Mouse (Mus musculus): ENCODE measurements around the gene Tcf12. TPM values are rescaled to one million over a fixed set of nuclear protein-coding genes. Genes with fewer than 3 reads are reported as not detected.

The Tcf12 gene
- total RNA-seq, 2 experiments from 2014 or later, result 43.8 to 48.6 TPM

DNA sequence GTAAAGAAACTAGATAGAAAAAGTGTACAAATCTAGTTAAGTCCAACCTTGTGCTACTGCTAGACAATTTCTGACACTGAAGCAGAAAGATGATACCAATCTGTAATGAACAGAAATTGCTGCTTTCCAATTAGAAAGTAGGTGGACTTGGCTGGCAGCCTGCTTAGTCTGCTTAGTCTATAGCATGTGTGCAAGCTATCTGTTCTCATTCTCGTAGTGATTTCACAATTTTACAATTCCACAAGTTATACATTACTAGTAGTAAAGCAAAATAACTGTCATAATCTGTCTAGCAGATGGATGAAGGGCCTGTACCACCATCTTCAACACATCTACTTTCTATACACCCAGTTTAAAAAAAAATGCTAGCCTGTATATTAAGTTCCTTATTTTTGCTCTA, 175.5 kb downstream of the Tcf12 start:
- intact Hi-C loops (cut with DNase I), result no loop called here
- DNase-seq (ENCODE audit: low spot score in 2 of 2), result no peak

DNA sequence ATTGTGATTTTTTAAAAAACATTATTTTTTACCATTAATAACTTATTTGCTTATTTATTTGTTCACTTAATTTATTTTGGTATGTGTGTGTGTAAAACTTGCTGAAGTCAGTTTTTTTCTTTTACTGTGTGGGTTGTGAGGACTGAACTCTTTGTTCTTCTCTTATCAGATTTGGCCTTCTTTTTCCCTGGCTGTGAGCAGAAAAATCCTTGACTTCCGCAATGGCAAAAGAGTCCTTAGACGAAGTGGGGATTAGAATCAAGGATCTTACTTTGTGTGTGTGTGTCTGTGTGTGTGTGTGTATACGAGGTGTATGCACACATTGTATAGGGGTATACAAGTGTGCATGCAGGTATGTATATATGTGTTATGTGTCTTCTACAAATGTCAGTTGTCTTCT, 176.8 kb downstream of the Tcf12 start:
- intact Hi-C loops (cut with DNase I), result no loop called here
- no peak for DNase-seq (ENCODE audit: low spot score in 2 of 2)

DNA sequence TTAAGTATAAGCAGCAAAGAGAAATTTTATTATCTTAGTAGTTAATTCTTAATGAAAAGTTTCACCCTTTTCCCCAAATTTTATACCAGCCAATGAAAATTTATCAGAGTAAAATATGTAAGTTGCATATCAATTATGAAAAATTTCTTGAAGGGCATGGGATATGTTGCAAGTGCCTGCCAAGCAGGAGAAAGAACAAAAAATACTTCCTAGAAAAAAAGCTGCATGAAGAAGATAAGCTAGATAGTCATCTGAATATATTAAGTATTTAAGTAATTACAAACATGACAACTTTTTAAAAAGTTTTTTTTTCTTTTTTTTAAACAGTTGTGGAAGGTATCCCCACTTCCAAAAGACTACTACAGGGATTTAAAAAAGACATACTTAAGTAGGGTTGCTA, 179.7 kb downstream of the Tcf12 start:
- intact Hi-C loops (cut with DNase I), result no loop called here

DNA sequence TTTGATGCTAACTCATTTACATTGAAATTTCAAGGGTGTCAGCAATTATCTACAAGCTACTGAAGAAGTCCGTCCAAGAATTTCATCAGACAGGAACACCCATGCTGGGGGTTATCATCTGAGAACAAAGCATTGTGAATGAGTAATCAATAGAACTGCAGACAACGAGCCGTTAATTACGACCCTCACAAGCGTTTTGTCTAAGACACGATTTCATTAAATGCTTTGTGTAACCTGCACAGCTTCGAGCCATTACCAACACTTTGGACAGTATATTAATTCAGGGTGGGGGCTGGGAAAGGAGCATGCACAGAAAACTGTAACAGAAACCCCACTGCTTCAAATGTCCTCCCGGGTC, 180.3 kb downstream of the Tcf12 start:
- intact Hi-C loops (cut with DNase I), result no loop called here
- no peak for DNase-seq (ENCODE audit: low spot score in 2 of 2)

More for the DNA sequence above, 179.7 kb downstream of the Tcf12 start:
- DNase-seq (ENCODE audit: low spot score in 2 of 2), result no peak

DNA sequence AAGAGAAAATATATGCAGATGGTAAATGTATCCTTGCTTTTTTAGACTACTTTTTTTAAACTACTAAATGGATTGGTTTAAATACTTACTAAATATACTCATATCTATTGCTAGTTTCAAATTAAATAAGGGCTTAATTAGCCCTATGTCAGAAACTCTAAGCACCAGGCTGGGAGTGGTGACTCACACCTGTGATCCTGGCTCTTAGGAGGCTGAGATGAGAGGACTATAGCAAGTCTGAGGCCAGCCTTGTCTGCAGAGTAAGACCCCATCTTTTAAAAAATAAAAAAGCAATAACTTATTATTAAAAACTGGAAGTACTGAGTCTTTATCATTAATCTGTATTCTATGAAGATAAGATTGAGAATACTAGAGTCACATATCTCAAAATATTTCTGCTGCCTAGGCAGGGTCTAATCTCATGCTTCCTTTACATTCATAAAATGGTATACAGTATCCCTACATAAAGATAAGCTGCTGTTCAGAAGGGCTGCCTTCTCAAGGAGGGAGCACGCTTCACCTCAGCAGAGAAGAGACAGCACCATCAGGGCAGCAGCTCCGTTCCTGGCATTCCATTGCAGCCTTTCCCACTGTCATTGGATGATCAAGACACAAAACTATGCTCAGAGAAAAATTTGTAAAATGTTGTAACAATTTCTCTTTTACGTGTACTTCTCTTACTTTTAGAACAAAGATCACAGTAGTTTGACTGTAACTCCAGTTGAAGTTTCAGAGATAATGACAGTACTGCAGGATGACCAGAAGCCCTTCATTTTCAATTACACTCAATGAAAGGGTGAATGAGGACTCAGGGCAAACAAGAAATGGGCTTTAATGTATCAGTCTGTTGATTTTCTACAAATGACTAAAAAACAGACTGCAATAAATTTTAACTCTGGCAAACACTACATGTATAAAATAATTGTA, 181.0 kb downstream of the Tcf12 start:
- intact Hi-C loops (cut with DNase I), result no loop called here
- no peak for DNase-seq (ENCODE audit: low spot score in 2 of 2)

DNA sequence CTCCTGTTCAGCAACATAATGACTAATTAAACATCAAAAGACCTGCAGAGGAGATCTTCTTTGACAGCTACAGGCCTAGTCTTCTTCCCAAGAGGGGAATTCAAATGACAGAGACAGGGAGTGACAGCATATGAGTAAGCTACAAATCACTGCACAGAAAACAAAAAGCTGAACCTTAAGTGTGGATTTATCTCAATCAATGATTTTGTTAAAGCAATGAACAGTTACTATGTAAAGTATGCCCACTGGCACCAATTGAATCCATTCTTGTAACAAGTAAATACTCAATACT, 195.1 kb downstream of the Tcf12 start:
- intact Hi-C loops (cut with DNase I), result no loop called here
- DNase-seq (ENCODE audit: low spot score in 2 of 2), result no peak

DNA sequence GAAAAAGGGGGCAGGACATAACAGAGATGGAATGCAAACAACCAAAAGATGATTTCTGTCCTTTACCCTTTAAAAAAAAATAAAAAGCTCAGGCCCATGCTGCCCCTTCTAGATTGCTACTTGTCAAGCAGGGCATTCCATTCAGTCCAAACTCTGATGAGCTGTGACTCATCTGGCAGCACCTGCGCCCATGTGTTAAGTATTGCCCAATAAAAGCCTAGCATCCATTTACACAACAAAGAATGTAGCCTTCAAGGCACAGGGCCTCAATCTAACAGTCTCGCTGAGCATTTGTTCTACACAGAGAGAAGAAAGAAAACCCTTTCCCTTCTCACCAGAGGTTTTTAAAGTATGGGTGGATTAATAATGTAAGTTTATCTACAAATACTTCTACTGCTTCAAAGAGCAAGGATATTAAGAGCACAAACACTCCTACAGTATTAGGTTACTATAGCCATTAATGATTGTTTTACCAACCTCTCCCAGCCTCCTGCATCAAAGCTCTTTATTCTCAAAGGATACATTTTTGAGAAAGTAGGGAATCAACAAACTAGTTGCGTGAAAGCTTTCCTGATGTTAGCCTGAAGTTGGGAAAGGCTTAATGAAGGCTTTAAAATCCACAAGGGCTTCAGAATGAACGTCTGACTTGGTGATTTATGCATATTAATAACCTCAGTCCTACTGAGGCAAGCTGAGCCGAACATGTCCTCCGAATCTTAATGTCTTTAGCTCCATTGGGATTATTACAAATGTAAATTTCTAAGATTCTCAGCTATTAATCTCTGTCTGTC, 195.6 kb downstream of the Tcf12 start:
- DNase-seq (ENCODE audit: low spot score in 2 of 2), result no peak
- intact Hi-C loops (cut with DNase I), result no loop called here

DNA sequence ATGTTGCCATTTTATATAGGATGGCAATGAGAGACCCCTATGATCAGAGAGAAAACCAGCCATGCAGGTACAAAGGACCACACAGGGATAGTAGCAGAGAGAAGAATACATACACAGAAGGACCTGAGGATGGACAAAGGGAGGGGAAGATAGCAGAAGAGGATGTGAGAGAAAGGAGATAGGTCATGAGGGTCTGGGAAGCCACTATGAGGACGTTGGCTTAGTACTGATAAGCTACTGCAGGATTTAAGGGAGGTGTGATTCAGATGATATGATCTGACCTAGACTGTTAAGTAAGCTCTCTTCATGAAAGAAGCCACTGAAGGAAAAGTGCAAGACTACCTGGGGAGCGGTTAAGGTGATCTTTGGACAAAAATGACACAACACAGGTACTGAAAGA, 205.1 kb downstream of the Tcf12 start:
- no peak for DNase-seq (ENCODE audit: low spot score in 2 of 2)
- intact Hi-C loops (cut with DNase I), result no loop called here

DNA sequence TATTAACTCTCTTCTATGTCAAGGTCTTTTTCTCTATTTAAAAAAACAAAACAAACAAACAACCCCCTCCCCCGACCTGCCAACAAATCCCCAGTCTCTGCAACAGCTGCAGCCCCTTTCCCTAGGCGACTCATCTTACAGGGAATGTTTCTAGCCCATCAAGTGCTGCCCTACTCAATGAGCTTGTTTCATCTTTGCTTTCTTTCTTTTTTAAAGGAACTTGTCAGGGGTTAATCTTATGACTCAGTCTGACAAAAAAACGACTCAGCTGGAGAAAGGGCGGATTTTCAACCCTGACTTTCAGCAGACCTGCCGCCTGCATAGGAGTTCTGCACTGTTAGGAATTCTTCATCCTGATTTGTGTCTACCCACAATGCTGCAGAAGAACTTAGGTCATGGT, 212.8 kb downstream of the Tcf12 start:
- no peak for DNase-seq (ENCODE audit: low spot score in 2 of 2)
- intact Hi-C loops (cut with DNase I), result no loop called here

DNA sequence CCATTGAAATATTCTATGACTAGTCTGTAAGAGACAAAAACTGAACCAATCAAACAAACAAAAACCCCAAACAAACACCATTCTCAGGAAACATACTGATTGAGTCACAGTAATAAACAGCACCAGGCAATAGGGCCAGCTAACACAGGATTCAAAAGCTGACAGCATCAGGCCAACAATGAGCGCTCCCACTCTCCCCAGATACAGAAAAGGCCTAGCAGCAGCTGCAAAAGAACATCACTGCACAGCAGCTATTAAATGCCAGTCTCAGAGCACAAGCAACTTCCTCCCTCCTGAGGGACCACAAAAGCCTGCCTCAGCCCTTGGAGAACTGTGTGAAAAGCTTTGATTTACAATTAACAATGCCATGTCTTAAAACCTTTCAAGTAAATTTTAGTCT, 214.3 kb downstream of the Tcf12 start:
- no peak for DNase-seq (ENCODE audit: low spot score in 2 of 2)
- intact Hi-C loops (cut with DNase I), result no loop called here

DNA sequence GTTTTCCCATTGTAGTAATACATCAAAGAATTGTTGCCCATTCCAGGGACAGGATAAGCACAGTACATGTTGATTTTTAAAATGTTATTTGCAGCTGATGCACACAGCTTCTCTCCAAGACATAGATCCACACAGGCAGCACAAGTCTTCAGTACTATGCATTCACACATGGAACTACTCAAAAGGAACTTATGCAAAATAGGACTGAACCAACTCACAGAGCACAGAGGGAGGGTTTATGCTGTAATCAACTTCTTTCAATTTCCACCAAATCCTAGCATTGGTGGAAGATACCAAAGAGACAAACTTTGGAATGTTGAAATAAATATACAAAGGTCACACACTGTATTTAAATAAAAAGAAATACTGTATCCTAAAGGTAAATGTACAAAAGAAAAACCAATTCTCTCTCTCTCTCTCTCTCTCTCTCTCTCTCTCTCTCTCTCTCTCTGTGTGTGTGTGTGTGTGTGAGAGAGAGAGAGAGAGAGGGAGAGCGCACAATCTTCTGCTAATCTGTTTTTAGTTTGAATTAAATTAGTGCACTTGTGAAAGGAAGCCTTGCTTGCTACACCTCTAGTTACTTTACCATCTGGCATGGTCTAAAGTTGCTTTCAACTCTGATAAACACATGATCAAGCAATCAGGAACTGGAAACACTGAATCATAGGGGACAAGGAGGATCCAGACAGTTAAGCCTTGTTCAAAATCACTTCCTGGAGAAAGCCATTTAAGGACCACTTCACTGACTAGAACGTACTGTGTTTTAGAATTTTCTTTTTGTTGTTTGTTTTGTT, 215.5 kb downstream of the Tcf12 start:
- no peak for DNase-seq (ENCODE audit: low spot score in 2 of 2)
- intact Hi-C loops (cut with DNase I), result no loop called here

DNA sequence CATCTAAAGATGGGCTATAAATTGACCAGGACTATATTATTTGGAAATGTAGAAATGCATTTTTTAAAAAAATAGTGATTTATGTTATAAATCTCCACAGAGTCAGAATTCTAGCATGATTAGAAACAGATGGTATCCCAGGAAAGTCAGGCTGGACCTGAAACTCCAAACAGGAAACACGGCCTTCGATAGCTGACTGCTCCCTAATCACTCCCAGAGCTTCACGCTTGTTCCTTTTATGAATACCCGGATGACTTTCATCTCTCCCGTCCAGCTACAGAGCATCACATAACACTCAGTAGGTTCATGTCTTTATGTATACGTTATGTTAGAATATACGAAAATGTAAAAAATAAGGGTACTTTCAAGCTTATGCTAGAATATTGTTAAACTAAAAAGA, 216.4 kb downstream of the Tcf12 start:
- DNase-seq (ENCODE audit: low spot score in 2 of 2), result no peak
- intact Hi-C loops (cut with DNase I), result no loop called here

DNA sequence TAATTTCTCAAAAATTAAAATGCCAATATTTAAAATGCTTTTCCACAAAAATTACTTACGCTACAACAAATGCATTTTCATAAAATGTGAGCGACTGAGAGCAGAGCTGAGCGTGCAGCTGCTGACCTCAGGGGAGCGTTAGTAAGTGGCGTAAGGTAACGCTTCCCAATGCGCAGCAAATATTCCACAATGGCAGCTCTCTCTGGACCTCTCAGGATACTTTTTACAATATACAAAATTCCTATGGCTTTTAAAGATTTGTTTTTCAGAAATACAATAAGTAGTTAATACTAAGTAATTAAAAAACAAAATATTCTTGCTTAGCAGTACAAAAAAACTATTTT, 216.8 kb downstream of the Tcf12 start:
- DNase-seq (ENCODE audit: low spot score in 2 of 2), result no peak
- intact Hi-C loops (cut with DNase I), result no loop called here

DNA sequence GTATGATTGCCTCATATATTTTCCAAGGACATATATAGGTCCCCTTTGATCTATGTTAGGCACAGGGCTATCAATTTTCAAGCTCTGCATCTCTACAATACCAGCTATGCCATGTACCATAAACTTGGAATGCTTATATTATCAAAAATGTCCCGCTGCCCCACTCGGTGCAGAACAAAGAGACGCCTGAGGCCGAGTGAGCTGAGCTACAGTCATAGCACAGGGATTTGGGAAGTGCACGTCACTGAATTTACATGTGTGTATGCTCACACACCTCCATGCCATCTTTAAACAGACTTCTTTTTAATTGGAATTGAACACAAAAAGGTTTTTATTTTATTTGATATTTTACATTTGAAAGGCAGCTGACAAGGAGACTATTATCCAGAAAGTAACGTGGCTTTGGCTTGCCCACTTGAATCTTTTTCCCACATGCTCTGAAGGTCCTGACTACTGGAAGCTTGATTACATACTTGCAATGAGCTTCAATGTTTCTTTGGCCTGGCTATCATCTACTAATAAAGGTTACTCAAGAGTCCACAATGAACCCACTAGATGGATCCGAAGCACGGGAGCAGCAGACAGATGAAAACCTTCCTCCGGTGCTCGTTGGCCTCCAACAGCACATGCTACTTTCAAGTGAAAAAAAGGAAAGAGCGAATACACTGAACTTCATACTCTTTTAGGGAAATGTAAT, 217.3 kb downstream of the Tcf12 start:
- intact Hi-C loops (cut with DNase I), result no loop called here
- DNase-seq (ENCODE audit: low spot score in 2 of 2), result no peak

DNA sequence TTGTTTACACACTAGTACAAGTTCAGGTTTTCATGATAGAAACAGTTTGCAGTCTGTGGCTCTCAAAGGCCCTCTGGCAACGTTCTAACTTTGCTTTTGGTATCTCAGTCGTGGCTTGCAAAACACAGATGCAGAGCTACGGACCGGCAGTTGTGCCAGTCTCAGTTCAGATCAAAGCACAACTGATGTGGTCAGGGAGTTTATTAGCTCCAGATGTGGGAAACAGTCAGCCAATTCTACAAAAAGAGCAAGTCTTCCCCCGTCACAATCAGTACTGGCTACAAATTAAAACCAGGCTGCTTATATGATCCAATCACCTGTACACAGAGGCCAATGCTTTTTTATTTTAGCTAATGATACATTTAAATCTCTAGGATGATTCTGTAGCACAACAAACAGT, 223.2 kb downstream of the Tcf12 start:
- intact Hi-C loops (cut with DNase I), result no loop called here
- DNase-seq (ENCODE audit: low spot score in 2 of 2), result no peak

DNA sequence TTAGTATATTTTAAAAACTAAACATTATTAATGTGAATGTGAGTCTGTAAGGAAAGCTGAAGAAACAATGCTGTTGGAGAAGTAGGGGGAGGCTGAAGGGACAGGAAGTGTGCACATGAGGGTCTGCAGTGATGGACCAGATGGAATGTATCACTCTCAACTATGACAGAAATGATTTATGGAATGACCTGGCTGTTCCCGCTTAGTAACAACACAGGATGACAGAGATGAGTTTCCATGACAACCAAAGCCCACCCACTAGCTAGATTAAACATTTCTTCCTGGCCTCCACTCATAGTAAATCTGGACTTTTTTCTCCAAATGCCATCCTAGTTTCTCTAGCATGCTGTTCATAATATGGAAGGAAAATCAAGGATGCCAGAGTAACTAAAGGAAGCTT, 231.0 kb downstream of the Tcf12 start:
- DNase-seq (ENCODE audit: low spot score in 2 of 2), result no peak
- intact Hi-C loops (cut with DNase I), result no loop called here

DNA sequence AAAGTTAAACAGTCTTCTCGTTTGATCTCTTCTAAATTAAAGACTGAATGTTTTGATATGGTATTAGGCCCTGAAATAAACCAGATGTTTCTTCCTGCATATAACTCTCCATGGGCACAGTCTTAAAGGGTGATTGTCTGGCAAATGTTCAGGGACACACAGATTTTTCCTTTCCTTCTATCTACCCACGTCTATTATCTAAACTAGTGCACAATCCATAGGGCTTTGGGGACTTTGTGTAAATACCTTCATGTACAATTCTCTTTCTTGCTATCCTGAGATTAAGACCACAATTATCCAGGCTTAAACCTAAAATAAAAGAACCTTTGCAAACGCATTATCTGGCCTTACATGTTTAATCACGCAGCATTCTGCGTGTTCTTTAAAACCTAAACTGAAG, 231.7 kb downstream of the Tcf12 start:
- intact Hi-C loops (cut with DNase I), result no loop called here
- DNase-seq (ENCODE audit: low spot score in 2 of 2), result no peak

DNA sequence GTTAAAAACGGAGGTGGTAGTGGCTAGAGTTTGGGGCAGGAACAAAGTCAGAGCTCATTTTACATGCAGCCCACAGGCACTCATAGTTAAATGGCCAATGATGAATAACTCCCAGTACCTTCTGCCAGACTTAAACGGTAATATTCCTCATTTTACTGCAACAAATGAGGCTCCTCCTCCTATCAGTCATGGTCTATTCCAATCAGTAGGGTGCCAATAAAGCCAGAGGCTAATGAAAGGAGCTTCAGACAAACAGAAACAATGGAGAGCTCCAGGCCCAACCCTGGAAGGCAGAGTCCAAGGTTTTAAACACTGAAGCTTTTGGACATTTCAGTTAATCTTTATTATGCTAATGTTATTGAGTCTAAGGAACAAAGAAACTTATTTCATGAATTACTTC, 232.3 kb downstream of the Tcf12 start:
- DNase-seq (ENCODE audit: low spot score in 2 of 2), result no peak
- intact Hi-C loops (cut with DNase I), result no loop called here

DNA sequence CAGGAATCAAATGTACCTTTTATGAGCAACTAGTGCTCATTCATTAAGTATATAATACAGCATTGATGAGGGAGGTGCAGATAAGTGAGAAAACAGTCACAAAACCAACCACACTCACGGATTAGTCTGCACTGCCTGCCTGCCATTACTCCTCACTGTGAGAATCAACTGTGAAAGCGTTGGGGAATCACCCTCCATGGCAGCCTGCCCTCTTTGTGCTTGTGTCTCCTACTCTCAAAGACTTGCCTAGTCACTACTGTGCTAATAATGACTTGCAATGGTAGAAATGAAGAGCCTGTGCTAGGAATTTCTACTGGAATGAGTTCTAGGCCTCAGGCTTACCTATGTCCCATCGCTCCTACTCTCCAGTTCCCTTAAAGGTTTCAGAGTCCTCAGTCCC, 233.8 kb downstream of the Tcf12 start:
- intact Hi-C loops (cut with DNase I), result no loop called here
- no peak for DNase-seq (ENCODE audit: low spot score in 2 of 2)

DNA sequence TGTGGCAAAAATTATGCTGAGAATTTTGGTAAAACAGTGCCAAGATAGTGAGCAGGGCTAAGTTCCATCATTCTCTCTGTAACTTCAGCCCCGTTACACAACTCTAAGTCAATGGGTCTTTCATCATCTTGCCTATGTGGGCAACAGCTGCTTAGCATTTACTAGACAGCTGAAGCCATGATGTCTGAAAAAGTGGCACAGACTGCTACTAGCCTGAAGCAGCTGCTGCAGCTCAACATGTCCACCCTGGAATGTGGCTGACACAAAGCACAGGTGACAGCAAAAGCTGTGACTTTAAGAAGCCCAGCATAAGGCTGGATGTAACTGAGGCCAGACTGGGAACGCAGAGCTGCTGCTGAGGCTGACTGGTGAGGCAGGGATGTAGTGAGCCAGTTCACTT, 236.9 kb downstream of the Tcf12 start:
- intact Hi-C loops (cut with DNase I), result no loop called here
- no peak for DNase-seq (ENCODE audit: low spot score in 2 of 2)
